Mouse (Mus musculus) stomach, embryonic 14.5 days (tissue): ENCODE data around the gene Men1. TPM values are rescaled to one million over a fixed set of nuclear protein-coding genes. Genes with fewer than 3 reads are reported as not detected.

Source experiments
- ATAC-seq: fragments of 200-750 bp; cut with Nextera tagmentation; 2 replicates; pipeline ENCODE4 v1.8.0; 2017; ENCODE audit warnings: low read depth, moderate TSS enrichment; ENCODE audit not compliant: insufficient number of reproducible peaks, insufficient read depth, low FRiP score
- H3K27ac ChIP-seq: fragments of 300-500 bp; sonication (generic); 2 replicates; pipeline ENCODE4 v1.5.1; 2014; ENCODE audit warnings: mild to moderate bottlenecking, low read length, moderate library complexity, mixed read lengths
- H3K27me3 ChIP-seq: fragments of 300-500 bp; sonication (generic); 2 replicates; pipeline ENCODE4 v1.6.1; 2014; ENCODE audit warnings: low read length, control low read depth, mixed read lengths; ENCODE audit not compliant: control insufficient read depth, insufficient read depth
- H3K36me3 ChIP-seq: fragments of 300-500 bp; sonication (generic); 2 replicates; pipeline ENCODE4 v1.6.1; 2014; ENCODE audit warnings: mild to moderate bottlenecking, control low read depth, low read length, moderate library complexity, mixed read lengths; ENCODE audit not compliant: control insufficient read depth, insufficient read depth
- H3K4me1 ChIP-seq: fragments of 300-500 bp; sonication (generic); 2 replicates; pipeline ENCODE4 v1.6.1; 2014; ENCODE audit warnings: low read length, control low read depth, mixed read lengths; ENCODE audit not compliant: control insufficient read depth, insufficient read depth
- H3K4me2 ChIP-seq: fragments of 300-500 bp; sonication (generic); replicated peaks from 2 replicates; pipeline ENCODE4 v1.6.1; 2014; ENCODE audit warnings: low read depth, low read length, control low read depth
- H3K4me3 ChIP-seq: fragments of 300-500 bp; sonication (generic); 2 replicates; pipeline ENCODE4 v1.5.1; 2014; ENCODE audit warnings: low read depth, low read length, control low read depth
- H3K9ac ChIP-seq: fragments of 300-500 bp; sonication (generic); replicated peaks from 2 replicates; pipeline ENCODE4 v1.6.1; 2014; ENCODE audit warnings: low read depth, mild to moderate bottlenecking, control low read depth, low read length, moderate library complexity, mixed read lengths
- H3K9me3 ChIP-seq: fragments of 300-500 bp; sonication (generic); 2 replicates; pipeline ENCODE4 v1.6.1; 2016; ENCODE audit warnings: low read depth, low read length, control low read depth; ENCODE audit not compliant: control insufficient read depth
- WGBS: fragments of 180-500 bp; shearing (Covaris S2); extraction: QIAGEN DNeasy Blood & Tissue Kit; methylation state at CpG from one replicate; pipeline ENCODE4 v1.1.7; 2014; 5-methylcytosine and 5-hydroxymethylcytosine counted together
- polyA plus RNA-seq: library from polyadenylated mRNA; unstranded; fragments of >200 nt; fragmentation: Nextera tagmentation; extraction: Ambion mirVana; gene quantifications from 2 replicates; pipeline ENCODE4 v1.2.1, GENCODE M21; 2014

Men1 gene
- polyA plus RNA-seq, 1 experiment from 2014 or later: 40.0 TPM

DNA sequence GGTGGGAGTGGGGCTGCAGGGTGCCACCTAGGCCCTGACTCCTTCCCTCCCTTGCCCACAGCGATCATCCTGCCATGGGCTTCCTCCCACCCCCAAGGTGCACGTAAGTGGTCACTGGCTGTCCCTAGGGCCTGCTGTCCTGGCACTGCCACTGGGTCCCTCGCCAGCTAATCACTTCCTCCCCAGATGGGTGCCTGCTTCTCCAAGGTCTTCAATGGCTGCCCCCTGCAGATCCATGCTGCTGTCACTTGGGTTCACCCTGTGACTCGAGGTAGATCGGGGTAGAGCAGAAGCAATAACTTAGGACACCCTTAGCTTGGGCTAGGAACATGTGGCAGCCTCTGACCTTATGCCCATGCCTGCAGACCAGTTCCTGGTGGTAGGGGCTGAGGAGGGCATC, 11.2 kb downstream of the Men1 start:
- H3K4me2 ChIP-seq: no peak overlapping the region
- WGBS: 94% methylated on average over 5 of the region's 5 CpGs
- H3K27ac ChIP-seq: no peak overlapping the region
- H3K9me3 ChIP-seq: no peaks in the 10 kb centered on the region
- H3K27me3 ChIP-seq: no peaks in the 10 kb centered on the region
- H3K9ac ChIP-seq: no peak overlapping the region
- no peak for ATAC-seq
- peaks cover 18% of the 10 kb centered on the region for H3K36me3 ChIP-seq
- H3K4me1 ChIP-seq: 0 out of 2 replicates have a peak, but pooled peaks cover 7% of the 10 kb centered on the region
- H3K4me3 ChIP-seq: no peak overlapping the region

DNA sequence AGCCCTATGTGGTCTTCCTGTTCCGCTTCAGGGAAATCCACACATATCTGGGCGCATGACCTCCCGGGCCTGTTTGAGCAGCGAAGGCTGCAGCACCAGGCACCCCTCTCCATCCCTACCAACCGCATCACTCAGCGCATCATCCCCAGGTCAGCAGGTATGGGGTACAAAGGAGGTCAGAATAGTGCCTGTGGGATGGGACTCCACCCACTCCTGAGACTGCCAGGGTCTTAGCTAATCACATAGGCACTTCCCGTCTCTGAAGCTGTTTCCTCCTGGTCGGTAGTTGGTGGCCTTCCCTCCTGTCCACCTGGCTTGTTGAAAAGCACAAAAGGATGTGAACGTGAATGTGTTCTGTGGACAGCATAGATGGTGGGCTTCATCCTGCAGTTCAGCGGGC, 11.9 kb downstream of the Men1 start:
- 78% methylated on average over 10 of the region's 10 CpGs for WGBS
- Histone ChIP-seq H3K9ac (no peak overlapping the region), H3K27ac (no peak overlapping the region), H3K27me3 (no peaks in the 10 kb centered on the region), H3K9me3 (no peaks in the 10 kb centered on the region), H3K36me3 (peaks cover 18% of the 10 kb centered on the region), H3K4me2 (no peak overlapping the region), H3K4me1 (0 out of 2 replicates have a peak, but pooled peaks cover 7% of the 10 kb centered on the region), H3K4me3 (no peak overlapping the region)
- no peak for ATAC-seq

DNA sequence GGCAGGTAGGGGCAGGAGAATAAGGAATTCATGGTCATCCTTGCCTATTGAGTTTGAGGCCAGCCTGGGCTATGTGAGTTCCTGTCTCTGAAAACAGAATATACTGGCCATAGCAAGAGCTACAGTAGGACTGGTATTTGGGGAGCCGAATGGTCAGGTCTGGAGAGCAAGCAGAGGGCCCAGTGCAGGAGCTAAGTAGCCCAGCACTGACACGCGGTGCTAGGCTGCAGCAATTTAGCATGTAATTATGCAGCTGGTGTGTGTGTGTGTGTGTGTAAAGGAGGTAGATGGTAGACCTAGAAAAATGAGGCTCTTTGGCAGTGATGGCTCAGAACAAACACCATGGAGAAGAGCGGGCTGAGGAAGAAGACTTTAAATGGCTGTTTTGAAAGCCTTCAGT, 12.8 kb downstream of the Men1 start:
- Histone ChIP-seq H3K9ac (no peak overlapping the region), H3K4me1 (0 out of 2 replicates have a peak, but pooled peaks cover 7% of the 10 kb centered on the region), H3K27ac (no peak overlapping the region), H3K4me2 (no peak overlapping the region), H3K9me3 (no peaks in the 10 kb centered on the region), H3K27me3 (no peaks in the 10 kb centered on the region), H3K4me3 (no peak overlapping the region), H3K36me3 (peaks cover 18% of the 10 kb centered on the region)
- WGBS: 95% methylated on average over 4 of the region's 4 CpGs
- no peak for ATAC-seq

DNA sequence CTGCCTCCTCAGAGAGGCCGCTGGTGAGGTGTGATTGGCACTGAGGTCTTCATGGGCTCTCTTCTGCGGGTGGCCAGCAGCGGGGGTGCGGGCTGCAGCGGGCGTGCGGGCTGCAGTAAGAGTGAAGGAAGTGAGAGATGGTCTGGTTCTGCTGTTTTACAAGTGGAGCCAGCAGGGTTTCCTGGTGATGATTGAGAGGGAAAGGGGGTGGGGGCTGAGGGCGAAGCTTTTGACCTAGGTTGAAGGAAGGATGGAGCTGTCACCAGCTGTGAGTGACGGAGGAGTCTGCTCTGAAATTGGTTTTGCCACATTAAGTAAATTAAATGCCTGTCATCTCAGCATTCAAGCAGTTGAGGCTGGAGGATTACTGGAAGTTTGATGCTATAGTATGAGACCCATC, 13.9 kb downstream of the Men1 start:
- WGBS: 60% methylated on average over 9 of the region's 9 CpGs
- ATAC-seq: no peak
- Histone ChIP-seq H3K36me3 (peaks cover 22% of the 10 kb centered on the region), H3K4me3 (no peak overlapping the region), H3K4me2 (no peak overlapping the region), H3K9ac (no peak overlapping the region), H3K27me3 (no peaks in the 10 kb centered on the region), H3K4me1 (0 out of 2 replicates have a peak, but pooled peaks cover 7% of the 10 kb centered on the region), H3K9me3 (no peaks in the 10 kb centered on the region), H3K27ac (0 out of 2 replicates have a peak overlapping the region, but pooled peaks have one; percentile 36)

DNA sequence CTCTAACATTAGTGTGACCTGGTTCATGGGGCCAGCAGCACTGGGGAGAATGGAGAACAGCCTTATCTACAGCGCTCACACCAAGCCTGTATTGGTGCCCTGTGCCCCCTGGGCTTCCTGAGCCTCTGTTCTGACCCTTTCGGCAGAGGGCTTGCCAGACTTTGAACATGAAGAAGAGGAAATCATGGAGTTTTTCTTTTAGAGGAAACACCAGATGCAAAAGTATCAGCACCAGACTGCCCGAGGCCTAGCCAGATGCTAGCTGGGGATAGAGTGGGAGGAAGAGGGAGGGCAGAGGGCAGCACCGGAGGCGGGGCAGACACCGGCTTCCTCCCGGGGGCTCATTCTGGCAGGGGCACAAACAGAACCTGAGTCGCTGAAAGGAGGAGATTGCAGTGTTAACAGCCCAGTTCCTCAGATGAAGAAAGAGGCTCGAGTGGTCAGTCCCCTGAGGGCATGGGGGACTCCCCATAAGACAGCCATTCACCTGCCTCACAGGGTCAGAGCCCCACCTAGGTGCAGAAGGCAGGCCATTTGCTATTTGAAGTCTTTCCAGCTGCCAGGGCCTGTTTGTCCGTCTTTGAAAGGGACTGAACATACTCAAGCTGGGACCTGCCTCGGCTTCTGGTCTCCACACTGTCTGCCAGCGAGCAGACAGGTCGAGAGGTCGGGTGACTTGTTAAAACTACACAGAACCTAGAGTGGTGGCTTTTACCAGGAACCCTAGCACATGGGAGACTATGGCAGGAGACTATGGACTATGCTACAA, 14.6 kb downstream of the Men1 start:
- ATAC-seq: peak; percentile 24; the same call in 1 of the 2 replicates

DNA sequence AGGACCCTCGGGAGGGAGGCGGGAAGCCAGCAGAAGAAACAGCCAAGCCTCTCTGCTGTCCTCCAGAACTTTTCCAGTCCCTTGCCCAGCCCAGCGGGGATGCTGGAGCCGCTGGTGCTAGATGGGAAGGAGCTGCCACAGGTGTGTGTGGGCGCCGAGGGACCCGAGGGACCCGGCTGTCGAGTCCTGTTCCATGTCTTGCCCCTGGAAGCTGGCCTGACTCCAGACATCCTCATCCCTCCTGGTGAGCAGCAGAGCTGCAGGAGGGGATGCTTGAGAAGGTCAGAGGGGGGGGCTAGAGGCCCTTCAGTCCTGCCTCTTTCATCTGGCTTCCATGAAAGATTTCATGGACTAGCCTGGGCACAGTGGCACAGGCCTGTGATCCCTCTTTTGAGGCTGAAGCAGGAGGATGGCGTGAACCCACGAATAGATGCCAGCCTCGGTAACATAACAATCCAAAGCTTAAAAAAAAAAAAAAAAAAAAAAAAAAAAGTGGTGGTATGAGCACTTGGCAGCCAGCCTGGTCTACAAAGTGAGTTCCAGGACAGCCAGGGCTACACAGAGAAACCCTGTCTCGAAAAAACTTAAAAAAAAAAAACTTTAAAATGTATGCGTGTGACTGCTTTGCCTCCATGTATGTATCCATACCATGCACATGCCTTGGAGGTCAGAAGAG, 16.8 kb downstream of the Men1 start:
- no peak for ATAC-seq
- Histone ChIP-seq H3K4me1 (0 out of 2 replicates have a peak, but pooled peaks cover 7% of the 10 kb centered on the region), H3K9me3 (no peaks in the 10 kb centered on the region), H3K36me3 (peaks cover 9% of the 10 kb centered on the region), H3K27ac (no peak overlapping the region), H3K27me3 (no peaks in the 10 kb centered on the region), H3K4me2 (no peak overlapping the region), H3K4me3 (no peak overlapping the region), H3K9ac (no peak overlapping the region)
- 68% methylated on average over 14 of the region's 14 CpGs for WGBS

More for the DNA sequence above, 14.6 kb downstream of the Men1 start:
- Histone ChIP-seq H3K4me1 (0 out of 2 replicates have a peak, but pooled peaks cover 7% of the 10 kb centered on the region), H3K27me3 (no peaks in the 10 kb centered on the region), H3K27ac (peak overlapping the region; percentile 36; the same call in 1 of the 2 replicates), H3K4me3 (no peak overlapping the region), H3K4me2 (no peak overlapping the region; the same call in 1 of the 2 replicates), H3K36me3 (peaks cover 22% of the 10 kb centered on the region), H3K9ac (no peak overlapping the region), H3K9me3 (no peaks in the 10 kb centered on the region)
- WGBS: 31% methylated on average over 14 of the region's 14 CpGs

DNA sequence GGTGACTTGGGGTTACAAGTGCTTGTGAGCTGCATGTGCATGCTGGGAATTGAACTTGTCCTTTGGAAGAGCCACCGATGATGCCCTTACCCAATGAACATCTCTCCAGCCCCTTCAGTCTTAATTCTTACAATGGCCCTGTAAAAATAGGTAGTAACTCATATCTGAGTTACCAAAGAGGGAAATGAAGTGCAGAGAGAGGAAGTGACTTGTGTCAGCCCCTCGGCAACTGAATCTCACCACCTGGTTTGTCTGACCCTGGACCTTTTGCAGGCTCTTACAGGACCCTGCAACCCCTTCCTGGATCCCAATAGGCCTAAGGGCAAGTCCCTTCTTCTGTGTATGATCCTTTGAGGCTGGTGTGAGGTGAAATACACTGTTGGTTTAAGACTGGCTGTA, 17.3 kb downstream of the Men1 start:
- Histone ChIP-seq H3K4me1 (0 out of 2 replicates have a peak, but pooled peaks cover 7% of the 10 kb centered on the region), H3K27ac (no peak overlapping the region), H3K4me2 (no peak overlapping the region), H3K36me3 (peaks cover 6% of the 10 kb centered on the region; the same call in 1 of the 2 replicates), H3K9ac (no peak overlapping the region), H3K27me3 (no peaks in the 10 kb centered on the region), H3K4me3 (no peak overlapping the region), H3K9me3 (no peaks in the 10 kb centered on the region)
- WGBS: 83% methylated on average over 2 of the region's 2 CpGs
- ATAC-seq: no peak

DNA sequence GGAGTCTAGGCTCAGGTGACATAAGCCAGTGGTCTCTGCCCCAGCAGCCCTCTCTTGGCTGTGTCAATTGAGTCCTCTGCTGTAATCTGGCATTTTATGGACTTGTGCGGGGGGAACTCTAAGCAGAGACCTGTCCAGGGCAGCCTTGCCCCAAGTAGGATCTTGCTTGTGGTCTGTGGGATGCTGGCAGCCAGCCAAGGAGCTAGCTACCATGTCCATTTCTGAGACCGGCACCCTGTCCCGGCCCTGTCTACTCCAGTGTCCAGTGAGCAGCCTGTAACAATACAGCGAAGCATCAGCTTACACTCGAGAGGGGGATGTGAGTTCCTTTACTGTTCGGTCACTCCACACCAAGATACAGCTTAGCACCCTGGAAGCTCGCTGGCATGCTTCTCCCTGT, 19.3 kb downstream of the Men1 start:
- Histone ChIP-seq H3K9me3 (no peaks in the 10 kb centered on the region), H3K27me3 (no peaks in the 10 kb centered on the region), H3K36me3 (peaks cover 4% of the 10 kb centered on the region; the same call in 1 of the 2 replicates), H3K27ac (no peak overlapping the region), H3K9ac (no peak overlapping the region), H3K4me3 (no peak overlapping the region), H3K4me2 (no peak overlapping the region), H3K4me1 (0 out of 2 replicates have a peak, but pooled peaks cover 4% of the 10 kb centered on the region)
- no peak for ATAC-seq
- WGBS: 83% methylated on average over 7 of the region's 7 CpGs
